ENCODE assay signal across 27 mouse cellular contexts in the genomic region with DNA sequence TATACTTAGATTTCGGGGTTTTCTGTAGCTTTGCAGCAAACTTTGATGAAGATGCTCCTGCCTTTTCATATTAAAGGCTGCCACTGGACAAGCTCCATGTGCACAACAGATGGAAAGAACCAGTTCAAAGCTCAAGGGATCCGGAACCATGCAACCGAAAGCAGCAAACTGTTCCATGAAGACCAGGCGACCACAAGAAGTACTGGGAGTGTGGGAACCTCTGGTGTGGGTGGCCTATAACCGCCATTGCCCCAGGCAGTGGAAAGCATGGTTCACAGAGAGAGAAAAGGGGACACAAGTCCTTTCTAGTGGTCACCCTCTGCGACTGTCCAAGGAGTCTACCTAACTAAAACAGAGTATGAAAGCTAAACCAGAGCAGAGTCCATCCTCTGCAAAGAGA.
"Had no signal": no experiment of that assay in that cellular context is flagged by ENCODE, and none has a peak within 500 bp of the region (broad histone marks: within the 10 kb centered on the region; RNA-seq: fewer than 3 reads in every experiment).

No protein-coding gene starts in this region.

- H3K9me3 ChIP-seq: limb, embryonic 10.5 days; limb, embryonic 12.5 days; limb, embryonic 13.5 days; limb, embryonic 15.5 days; liver, embryonic 12.5 days; liver, embryonic 13.5 days; liver, embryonic 15.5 days; lung, embryonic 15.5 days; midbrain, embryonic 10.5 days; midbrain, embryonic 12.5 days; midbrain, embryonic 13.5 days; midbrain, embryonic 15.5 days had no signal

- H3K27ac ChIP-seq: limb, embryonic 10.5 days; limb, embryonic 12.5 days; limb, embryonic 13.5 days; limb, embryonic 15.5 days; liver, embryonic 12.5 days; liver, embryonic 13.5 days; liver, embryonic 14.5 days; liver, embryonic 15.5 days; lung, embryonic 15.5 days; macrophage; midbrain, embryonic 10.5 days; midbrain, embryonic 12.5 days; midbrain, embryonic 13.5 days; midbrain, embryonic 15.5 days had no signal

- H3K4me3 ChIP-seq: limb, embryonic 10.5 days; limb, embryonic 12.5 days; limb, embryonic 13.5 days; limb, embryonic 15.5 days; liver, embryonic 12.5 days; liver, embryonic 13.5 days; liver, embryonic 15.5 days; lung, embryonic 15.5 days; megakaryocyte, embryonic 14.5 days; midbrain, embryonic 10.5 days; midbrain, embryonic 12.5 days; midbrain, embryonic 13.5 days; midbrain, embryonic 15.5 days; myocyte had no signal

- H3K27me3 ChIP-seq: limb, embryonic 12.5 days; limb, embryonic 13.5 days; limb, embryonic 15.5 days; liver, embryonic 12.5 days; liver, embryonic 13.5 days; liver, embryonic 15.5 days; lung, embryonic 15.5 days; midbrain, embryonic 12.5 days; midbrain, embryonic 13.5 days; midbrain, embryonic 15.5 days had no signal

- H3K4me1 ChIP-seq: liver, embryonic 15.5 days; midbrain, embryonic 10.5 days; midbrain, embryonic 12.5 days; midbrain, embryonic 13.5 days; midbrain, embryonic 15.5 days had no signal

- DNase-seq: left cerebral cortex, postnatal 4 days; liver; liver, embryonic 13.5 days; liver, postnatal 0 days; lung, adult 18-20 months; lung, adult 2 months; lung, embryonic 14.5 days; lung, postnatal 10 days; lung, postnatal 14 days; lung, postnatal 36 days; lung, postnatal 4 days; midbrain, embryonic 14.5 days had no signal

- H3K36me3 ChIP-seq: lung, embryonic 15.5 days; midbrain, embryonic 12.5 days; midbrain, embryonic 13.5 days; midbrain, embryonic 15.5 days had no signal
